Mouse (Mus musculus) urinary bladder, postnatal 4 days (tissue): Measurements from ENCODE around the gene Dhh.

ENCODE experiments used
- DNase-seq, 2 experiments: peaks; one replicate each; pipeline ENCODE4 v3.0.0; 2021 to 2022; ENCODE audit warnings: low spot score in 2 of 2

Dhh gene

GRCm38 (mm10) chr15:98871916-98872888 is 26.1 kb downstream of the Dhh start:
- DNase-seq = peak; percentile 89 to 90

GRCm38 (mm10) chr15:98871070-98871915 is 27.0 kb downstream of the Dhh start, which contains the start of gene Kmt2d:
Gene Kmt2d, minus strand, starts transcription at chr15:98871204.
- DNase-seq = peak in 1 of 2 experiments; percentile 31

GRCm38 (mm10) chr15:98870179-98871069 is 27.9 kb downstream of the Dhh start:
- no peak for DNase-seq

GRCm38 (mm10) chr15:98869342-98870178 is 28.8 kb downstream of the Dhh start:
- no peak for DNase-seq

- no peak for DNase-seq
These were observed 29.8 kb downstream of the Dhh start for GRCm38 (mm10) chr15:98868346-98869063.

- DNase-seq = peak in 1 of 2 experiments; percentile 46
These were observed 31.0 kb downstream of the Dhh start for GRCm38 (mm10) chr15:98867321-98867720.

- DNase-seq = no peak
These were observed 31.8 kb downstream of the Dhh start for GRCm38 (mm10) chr15:98866501-98866900.

- no peak for DNase-seq
These were observed 32.6 kb downstream of the Dhh start for GRCm38 (mm10) chr15:98865771-98866170.

GRCm38 (mm10) chr15:98864951-98865350 is 33.4 kb downstream of the Dhh start:
- DNase-seq = no peak

- no peak for DNase-seq
These were observed 34.8 kb downstream of the Dhh start for GRCm38 (mm10) chr15:98863451-98863958.

GRCm38 (mm10) chr15:98861701-98862410 is 36.5 kb downstream of the Dhh start:
- DNase-seq = peak in 1 of 2 experiments; percentile 55

- no peak for DNase-seq
These were observed 37.4 kb downstream of the Dhh start for GRCm38 (mm10) chr15:98860921-98861320.

GRCm38 (mm10) chr15:98859319-98860043 is 38.9 kb downstream of the Dhh start:
- DNase-seq = no peak

- no peak for DNase-seq
These were observed 44.1 kb downstream of the Dhh start for GRCm38 (mm10) chr15:98854214-98854613.

- peak in 1 of 2 experiments; percentile 58 for DNase-seq
These were observed 45.0 kb downstream of the Dhh start for GRCm38 (mm10) chr15:98853161-98853937.

GRCm38 (mm10) chr15:98852733-98853132 is 45.6 kb downstream of the Dhh start:
- no peak for DNase-seq

GRCm38 (mm10) chr15:98852071-98852470 is 46.3 kb downstream of the Dhh start:
- DNase-seq = no peak
